Mouse (Mus musculus) liver, postnatal 0 days (tissue): ENCODE results near the gene Cd164l2.

Source experiments
- CTCF ChIP-seq: sonication (generic); IDR thresholded peaks from 2 replicates; pipeline ENCODE4 v1.5.1; 2016; ENCODE audit warnings: antibody characterized with exemption, low read depth
- EP300 ChIP-seq: IDR thresholded peaks from 2 replicates; pipeline ENCODE4 v1.6.1; 2016; ENCODE audit warnings: antibody characterized with exemption, low read depth, mild to moderate bottlenecking

DNA sequence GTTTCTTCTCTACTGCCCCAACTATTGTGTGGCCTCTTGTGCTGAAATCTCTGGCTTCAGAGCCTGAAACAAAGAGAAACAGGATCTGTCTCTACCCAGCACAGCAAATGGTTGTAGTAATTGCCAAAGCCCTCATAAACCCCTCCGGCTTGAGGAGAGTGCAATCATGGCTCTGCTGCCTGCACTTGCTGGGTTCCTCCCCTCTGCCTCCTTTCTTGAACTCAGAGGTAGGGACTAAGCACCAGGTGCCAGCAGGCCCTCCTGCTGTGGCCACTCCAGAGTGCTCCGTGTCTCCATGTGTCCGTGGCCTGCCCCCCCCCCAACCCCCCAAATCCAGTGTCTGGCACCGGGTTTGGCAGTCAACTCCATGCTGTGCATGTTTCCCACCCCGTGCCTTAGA lies 14.6 kb upstream of the Cd164l2 start:
- no peak for TF ChIP-seq EP300
- no peak for TF ChIP-seq CTCF
